Mouse (Mus musculus) forelimb bud, embryonic 11.5 days (tissue): Measurements from ENCODE around the gene Depdc7.

Experiments used
- DNase-seq: peaks from one replicate; pipeline ENCODE4 v3.0.0-alpha.2; 2012; ENCODE audit warnings: low read depth, low spot score

Depdc7 gene

DNA sequence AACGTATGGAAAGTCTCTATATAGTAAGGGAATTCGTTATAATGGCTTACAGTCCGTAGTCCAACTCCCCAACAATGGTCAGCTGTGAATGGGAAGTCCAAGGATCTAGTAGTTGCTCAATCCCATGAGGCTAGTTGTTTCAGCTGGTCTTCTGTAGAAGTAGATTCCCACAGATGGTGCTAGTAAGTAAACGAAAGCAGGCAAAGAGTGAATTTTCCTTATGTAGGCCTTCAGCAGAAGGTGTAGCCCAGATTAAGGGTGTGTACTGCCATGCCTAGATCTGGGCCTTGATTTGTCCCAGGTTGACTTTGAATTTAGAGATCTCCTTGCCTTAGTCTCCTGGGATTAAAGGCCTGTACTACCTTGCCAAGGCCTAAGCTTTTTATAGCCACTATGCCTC is 26.4 kb downstream of the Depdc7 start, which contains the start of gene Pin1rt1:
Gene Pin1rt1, minus strand, starts transcription at position 101 of the 400 bp plus-strand sequence.
- no peak for DNase-seq

DNA sequence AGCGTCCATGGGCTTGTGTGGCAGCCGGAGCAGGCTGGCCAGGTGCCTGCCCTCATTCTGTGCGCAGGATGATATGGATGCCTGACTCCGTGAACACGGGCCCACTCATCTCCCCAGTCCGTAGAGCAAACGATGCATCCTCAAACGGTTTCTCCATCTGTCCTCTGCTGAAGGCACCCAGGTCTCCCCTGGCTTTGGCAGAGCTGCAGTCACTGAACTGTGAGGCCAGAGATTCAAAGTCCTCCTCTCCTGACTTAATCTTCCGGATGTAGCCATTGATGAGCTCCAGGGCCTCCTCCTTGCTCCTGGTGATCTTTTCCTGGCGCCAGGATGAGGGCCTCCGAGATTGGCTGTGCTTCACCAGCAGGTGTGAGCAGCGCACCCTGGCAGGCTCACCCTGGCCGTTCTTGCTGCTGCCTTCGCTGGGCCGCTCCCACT is 28.4 kb downstream of the Depdc7 start:
- no peak for DNase-seq

DNA sequence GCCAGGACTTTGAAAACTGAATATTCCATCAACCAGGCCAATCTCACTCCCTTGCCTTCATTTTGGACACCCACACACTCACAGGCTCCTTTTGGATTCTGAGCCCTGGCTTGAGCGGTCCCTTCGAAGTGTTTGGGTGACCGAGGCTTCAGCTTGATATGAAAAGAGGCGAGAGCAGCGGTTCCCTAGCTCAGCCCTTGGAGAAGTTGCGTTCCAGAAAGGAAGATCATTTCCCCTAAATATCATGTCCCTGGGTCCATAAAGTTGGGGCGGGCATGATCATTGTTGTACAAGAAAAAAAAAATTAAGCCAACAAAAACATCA is 30.2 kb downstream of the Depdc7 start:
- no peak for DNase-seq

DNA sequence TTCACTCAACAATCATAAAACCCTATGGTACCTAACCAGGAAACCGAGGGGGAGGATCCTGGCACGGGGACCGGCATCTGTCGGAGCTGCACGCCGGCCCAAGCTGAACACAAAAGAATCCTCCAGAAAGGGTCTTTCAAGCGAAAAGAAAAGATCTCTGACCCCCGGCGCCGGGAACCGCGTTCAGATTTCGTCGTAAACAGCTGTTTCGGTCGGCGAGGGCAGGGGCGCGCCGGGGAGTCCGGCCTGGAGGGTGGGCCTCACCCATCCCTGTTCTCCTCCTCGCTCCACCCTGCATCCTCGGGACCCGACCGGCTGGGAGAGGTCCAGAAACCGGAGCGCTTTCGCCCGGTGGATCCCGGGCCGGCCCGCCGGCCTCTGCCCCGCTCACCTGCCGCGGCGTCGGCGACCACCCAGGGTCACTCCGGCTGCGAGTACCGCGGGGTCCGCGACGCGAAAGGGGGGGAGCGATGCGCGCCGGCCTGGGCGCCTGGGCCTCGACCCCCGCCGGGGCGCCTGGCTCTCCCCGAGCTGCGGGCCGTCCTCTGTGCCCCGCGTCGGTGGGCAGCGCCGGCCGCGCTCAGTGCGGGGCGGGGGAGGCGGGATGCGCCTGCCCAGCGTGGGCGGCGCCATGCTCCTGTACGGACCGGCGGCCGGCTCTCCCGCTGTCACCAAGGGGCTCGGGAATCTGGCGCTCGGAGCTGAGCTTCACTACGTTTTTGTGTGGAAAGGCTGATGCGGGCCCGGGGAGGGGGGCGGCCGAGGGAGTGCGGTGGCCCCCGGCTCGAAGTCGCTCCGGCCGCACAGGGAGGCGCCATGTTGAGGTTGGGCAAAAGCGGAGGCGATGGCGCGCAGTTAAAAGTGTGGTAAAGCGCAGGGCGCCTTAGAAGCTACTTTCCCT is 30.8 kb downstream of the Depdc7 start, which contains the start of gene Tcp11l1:
Gene Tcp11l1, minus strand, starts transcription at position 585 of the 901 bp plus-strand sequence.
- DNase-seq, result peak; percentile 58

DNA sequence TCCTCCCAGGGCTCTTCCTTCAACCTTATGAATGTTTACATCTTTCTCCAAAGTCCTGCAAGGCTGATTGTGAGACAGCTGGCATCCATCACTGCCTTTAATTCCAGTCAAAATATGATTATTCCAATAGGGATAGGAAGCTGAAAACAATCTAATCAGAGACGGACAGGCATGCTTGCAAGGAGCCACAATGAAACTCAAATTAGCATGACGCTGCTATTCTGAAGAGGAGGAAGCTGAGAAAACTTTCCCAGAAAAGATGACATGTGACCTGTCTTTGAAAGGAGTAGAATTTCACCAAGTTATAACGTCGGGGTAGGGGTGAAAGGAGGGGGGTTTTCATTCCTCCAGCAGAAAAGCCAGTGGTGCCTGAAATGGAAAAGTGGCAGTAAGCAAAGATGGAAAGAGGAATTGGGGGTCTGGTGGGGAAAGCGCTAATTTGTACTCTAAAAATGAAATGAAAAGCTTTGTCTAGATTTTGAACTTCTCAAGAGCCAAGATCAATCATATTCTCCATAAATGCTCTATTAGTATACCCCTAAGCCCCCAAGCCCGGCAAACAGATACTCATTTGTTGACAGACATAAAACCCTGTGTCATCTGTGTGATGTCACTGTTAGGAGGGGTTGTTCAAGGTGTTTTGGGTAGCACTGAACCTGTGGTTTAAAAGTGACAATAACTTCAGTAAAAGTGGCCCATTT is 31.9 kb downstream of the Depdc7 start:
- no peak for DNase-seq

DNA sequence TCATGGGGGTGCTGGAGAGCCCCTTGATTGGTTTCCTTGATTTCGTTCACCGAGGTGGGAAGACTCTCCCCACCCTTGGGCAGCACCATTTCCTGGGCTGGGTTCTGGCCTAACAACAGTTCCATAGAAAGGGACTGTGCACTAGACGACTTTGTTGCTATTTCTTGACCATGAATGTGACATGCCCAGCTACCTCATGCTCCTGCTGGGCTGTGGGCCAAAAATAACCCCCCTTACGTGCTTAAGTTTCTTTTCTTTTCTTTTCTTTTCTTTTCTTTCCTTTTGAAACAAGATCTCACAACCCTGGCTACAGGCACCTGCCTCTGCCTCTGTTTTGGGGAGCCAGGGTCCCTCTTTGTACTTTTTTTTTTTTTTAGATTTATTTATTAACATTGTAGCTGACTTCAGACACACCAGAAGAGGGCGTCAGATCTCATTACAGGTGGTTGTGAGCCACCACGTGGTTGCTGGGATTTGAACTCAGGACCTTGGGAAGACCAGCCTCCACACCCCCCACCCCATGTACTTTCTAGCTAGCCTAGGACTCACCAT is 32.8 kb downstream of the Depdc7 start:
- DNase-seq, result no peak

DNA sequence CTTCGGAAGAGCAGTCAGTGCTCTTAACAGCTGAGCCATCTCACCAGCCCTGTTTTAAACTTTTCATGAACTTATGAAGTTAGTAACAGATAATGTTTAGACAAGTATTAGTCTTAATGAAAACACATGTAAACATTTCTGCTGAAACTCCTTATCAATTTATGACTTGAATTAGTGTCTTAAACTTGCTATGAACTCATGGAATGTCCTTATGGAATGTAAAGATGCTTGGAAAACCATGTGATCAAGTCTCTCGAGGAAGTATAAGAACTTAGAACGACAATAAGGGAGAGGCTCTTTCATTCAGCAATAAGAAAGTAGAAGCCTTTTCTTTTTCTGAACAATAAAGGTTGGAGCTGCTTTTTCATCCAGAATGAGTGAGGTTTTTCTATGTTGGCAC is 38.3 kb downstream of the Depdc7 start:
- no peak for DNase-seq

DNA sequence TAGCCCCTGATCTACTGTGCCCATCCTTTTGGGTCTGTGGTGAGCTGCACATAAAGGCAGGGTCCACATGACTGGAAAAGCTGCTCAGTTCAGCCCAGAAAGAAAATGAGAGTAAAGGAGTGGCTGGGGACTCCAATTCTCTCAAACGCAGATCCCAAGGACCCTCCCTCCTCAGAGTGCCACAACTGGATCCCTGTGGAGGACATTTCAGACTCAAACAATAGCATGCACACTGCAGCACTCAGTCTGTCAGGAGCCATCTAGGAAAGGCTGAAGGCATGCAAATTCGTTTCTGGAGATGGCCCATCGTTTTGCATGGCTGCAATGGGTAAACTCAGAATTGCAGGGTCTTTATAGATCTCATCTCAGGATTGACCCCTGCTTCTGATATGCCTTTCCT is 39.5 kb downstream of the Depdc7 start:
- DNase-seq, result no peak

GRCm38 (mm10) chr2:104699659-104700058 is 43.0 kb downstream of the Depdc7 start:
- DNase-seq, result peak; percentile 19

- no peak for DNase-seq
Measured at GRCm38 (mm10) chr2:104692551-104692950, 50.1 kb downstream of the Depdc7 start.

GRCm38 (mm10) chr2:104690720-104691119 is 52.0 kb downstream of the Depdc7 start:
- no peak for DNase-seq

DNA sequence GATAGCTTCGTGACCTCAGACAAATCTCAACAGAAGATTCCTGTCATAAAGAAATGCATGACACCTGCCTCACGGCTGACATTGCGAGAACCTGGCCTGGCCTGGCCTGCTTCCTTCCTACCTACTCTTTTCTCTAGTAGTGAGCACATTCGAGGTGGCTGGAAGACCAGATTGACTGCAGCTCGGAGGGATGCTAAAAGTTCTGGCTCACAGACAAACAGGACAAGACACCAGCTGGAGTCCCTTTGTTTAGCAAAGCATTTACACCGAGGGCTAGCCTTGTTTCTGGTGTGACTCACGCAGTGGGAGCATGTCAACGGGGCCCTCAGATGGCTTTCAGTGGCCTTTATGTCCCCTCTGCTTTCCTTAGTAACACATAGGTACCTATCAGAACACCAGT is 54.0 kb downstream of the Depdc7 start:
- no peak for DNase-seq

- DNase-seq, result no peak
Measured at GRCm38 (mm10) chr2:104688321-104688720, 54.4 kb downstream of the Depdc7 start.

GRCm38 (mm10) chr2:104687261-104687660 is 55.4 kb downstream of the Depdc7 start:
- no peak for DNase-seq

DNA sequence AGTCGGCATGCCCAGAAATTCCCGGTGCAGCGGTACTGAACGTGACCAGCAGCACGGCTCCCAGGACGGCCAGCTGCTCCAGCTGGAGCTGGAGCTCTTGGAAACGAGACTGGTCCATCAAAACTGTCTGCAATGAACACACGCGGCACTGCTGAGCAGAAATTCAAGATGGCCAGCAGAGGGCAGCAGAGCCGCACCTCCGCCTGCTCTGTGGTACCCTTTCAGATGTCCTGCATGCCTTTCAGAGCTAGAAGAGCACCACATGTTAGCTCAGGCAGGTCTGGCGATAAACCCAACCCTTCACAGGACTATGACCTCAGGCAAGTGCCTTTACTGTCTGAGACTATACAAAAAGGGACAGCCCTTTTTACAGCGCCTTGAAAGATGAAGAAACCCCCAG is 57.3 kb downstream of the Depdc7 start:
- DNase-seq, result peak; percentile 89

- no peak for DNase-seq
Measured at GRCm38 (mm10) chr2:104684771-104685170, 57.9 kb downstream of the Depdc7 start.

DNA sequence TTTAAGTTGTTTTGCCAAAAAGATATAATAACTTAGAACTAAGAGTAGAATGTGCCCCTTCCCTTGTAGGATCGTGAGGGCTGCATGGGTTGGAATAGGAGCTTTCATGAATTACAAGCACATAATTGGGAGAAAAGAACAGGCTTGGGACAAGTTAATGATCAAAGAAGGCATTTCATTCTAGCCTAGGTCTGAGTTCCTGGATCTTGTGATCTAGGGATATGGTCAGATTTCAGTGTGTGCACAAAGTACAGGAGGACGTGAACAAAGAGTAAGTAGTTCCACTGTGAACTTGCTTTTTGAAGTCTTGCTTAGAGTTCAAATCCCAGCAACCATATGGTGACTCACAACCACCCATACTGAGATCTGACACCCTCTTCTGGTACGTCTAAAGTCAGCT is 65.4 kb downstream of the Depdc7 start:
- DNase-seq, result no peak
